Mouse (Mus musculus) forebrain, embryonic 11.5 days (tissue): Measurements from ENCODE around the gene Sox6. TPM values are rescaled to one million over a fixed set of nuclear protein-coding genes. Genes with fewer than 3 reads are reported as not detected.

Experiments used
- ATAC-seq: fragments of 200-750 bp; cut with Nextera tagmentation; replicated peaks from 2 replicates; pipeline ENCODE4 v1.8.0; 2017; ENCODE audit warnings: moderate TSS enrichment; ENCODE audit not compliant: low FRiP score
- DNase-seq: peaks from one replicate; pipeline ENCODE4 v3.0.0-alpha.2; 2017; ENCODE audit warnings: low spot score
- H3K27ac ChIP-seq: fragments of 300-500 bp; sonication (generic); 2 replicates; pipeline ENCODE4 v1.5.1; 2014; ENCODE audit warnings: low read depth, low read length
- H3K27me3 ChIP-seq: fragments of 300-500 bp; sonication (generic); 2 replicates; pipeline ENCODE4 v1.6.1; 2014; ENCODE audit warnings: mild to moderate bottlenecking, low read length, mixed read lengths; ENCODE audit not compliant: control insufficient read depth, insufficient read depth
- H3K36me3 ChIP-seq: fragments of 300-500 bp; sonication (generic); 2 replicates; pipeline ENCODE4 v1.6.1; 2014; ENCODE audit warnings: mild to moderate bottlenecking, low read length, moderate library complexity, mixed read lengths; ENCODE audit not compliant: control insufficient read depth, insufficient read depth
- H3K4me1 ChIP-seq: fragments of 300-500 bp; sonication (generic); replicated peaks from 2 replicates; pipeline ENCODE4 v1.6.1; 2014; ENCODE audit warnings: low read length, mixed read lengths; ENCODE audit not compliant: control insufficient read depth, insufficient read depth
- H3K4me2 ChIP-seq: fragments of 300-500 bp; sonication (generic); 2 replicates; pipeline ENCODE4 v1.6.1; 2014; ENCODE audit warnings: low read depth, mild to moderate bottlenecking, low read length, moderate library complexity, mixed read lengths; ENCODE audit not compliant: severe bottlenecking
- H3K4me3 ChIP-seq: fragments of 300-500 bp; sonication (generic); 2 replicates; pipeline ENCODE4 v1.5.1; 2014; ENCODE audit warnings: low read depth, low read length
- H3K9ac ChIP-seq: fragments of 300-500 bp; sonication (generic); 2 replicates; pipeline ENCODE4 v1.6.1; 2014; ENCODE audit warnings: low read length
- H3K9me3 ChIP-seq: fragments of 300-500 bp; sonication (generic); 2 replicates; pipeline ENCODE4 v1.6.1; 2016; ENCODE audit warnings: low read length, mixed read lengths; ENCODE audit not compliant: control insufficient read depth
- WGBS: fragments of 180-500 bp; shearing (Covaris S2); extraction: QIAGEN DNeasy Blood & Tissue Kit; methylation state at CpG from one replicate; pipeline ENCODE4 v1.1.7; 2014; 5-methylcytosine and 5-hydroxymethylcytosine counted together
- polyA plus RNA-seq: library from polyadenylated mRNA; unstranded; fragments of >200 nt; fragmentation: Nextera tagmentation; extraction: Ambion mirVana; gene quantifications from 2 replicates; pipeline ENCODE4 v1.2.1, GENCODE M21; 2014

The Sox6 gene
- polyA plus RNA-seq, 1 experiment from 2014 or later = 154 TPM

DNA sequence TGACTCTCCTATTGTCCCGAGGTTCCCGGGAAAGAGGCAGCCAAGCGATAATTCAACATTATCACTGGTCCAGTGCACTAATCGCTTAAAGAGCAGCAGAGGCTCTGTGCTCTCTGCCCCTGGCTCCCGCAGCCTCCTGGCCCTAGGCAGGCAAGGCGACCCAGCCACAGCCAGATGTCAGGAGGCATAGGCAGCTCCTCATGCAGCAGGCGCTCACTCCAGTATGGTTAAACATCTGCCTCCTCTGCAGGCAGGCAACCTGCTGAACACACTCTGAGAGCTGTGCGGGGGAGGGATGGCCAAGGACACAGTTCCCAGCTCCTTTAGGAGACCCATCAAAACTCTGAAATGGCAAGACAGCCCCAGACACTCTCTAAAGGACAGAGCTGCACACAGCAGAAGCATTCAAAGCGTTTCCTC, 469.8 kb downstream of the Sox6 start:
- 5% methylated on average over 9 of the region's 9 CpGs for WGBS
- Histone ChIP-seq H3K27ac (peak overlapping the region; percentile 31; the same call in 1 of the 2 replicates), H3K4me1 (peaks cover 15% of the 10 kb centered on the region; the same call in 1 of the 2 replicates), H3K27me3 (no peaks in the 10 kb centered on the region), H3K4me2 (peak overlapping the region; percentile 43), H3K9ac (peak overlapping the region; percentile 33; the same call in 1 of the 2 replicates), H3K36me3 (no peaks in the 10 kb centered on the region), H3K9me3 (no peaks in the 10 kb centered on the region), H3K4me3 (no peak overlapping the region)
- peak; percentile 90 for ATAC-seq
- DNase-seq = peak; percentile 84

DNA sequence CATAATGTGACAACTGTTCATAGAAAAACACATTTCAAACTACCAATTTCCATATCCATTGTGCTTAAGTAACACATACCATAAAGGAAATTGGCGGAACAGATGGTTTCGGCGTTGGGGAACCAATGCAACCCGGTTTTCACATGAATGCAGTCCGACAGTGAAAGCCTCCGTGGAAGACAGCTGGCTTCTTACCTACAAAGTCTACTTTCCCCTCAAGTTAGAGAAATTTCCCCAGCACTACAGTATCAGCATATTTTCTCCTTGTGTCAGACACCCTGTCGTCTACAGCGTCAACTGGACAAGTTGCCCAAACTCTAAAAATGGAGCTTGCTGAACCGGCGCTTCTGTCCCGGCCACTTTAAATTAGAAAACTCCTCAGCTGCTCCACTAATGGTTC, 470.3 kb downstream of the Sox6 start:
- H3K27ac ChIP-seq = peak overlapping the region; percentile 31
- WGBS = 28% methylated on average over 11 of the region's 11 CpGs
- peaks cover 16% of the 10 kb centered on the region; the same call in 1 of the 2 replicates for H3K4me1 ChIP-seq
- H3K9me3 ChIP-seq = no peaks in the 10 kb centered on the region
- H3K36me3 ChIP-seq = no peaks in the 10 kb centered on the region
- no peaks in the 10 kb centered on the region for H3K27me3 ChIP-seq
- ATAC-seq (peak; percentile 61; the same call in 1 of the 2 replicates), DNase-seq (peak; percentile 57)
- H3K4me3 ChIP-seq = no peak overlapping the region
- 0 out of 2 replicates have a peak overlapping the region, but pooled peaks have one; percentile 33 for H3K9ac ChIP-seq
- peak overlapping the region; percentile 43 for H3K4me2 ChIP-seq

DNA sequence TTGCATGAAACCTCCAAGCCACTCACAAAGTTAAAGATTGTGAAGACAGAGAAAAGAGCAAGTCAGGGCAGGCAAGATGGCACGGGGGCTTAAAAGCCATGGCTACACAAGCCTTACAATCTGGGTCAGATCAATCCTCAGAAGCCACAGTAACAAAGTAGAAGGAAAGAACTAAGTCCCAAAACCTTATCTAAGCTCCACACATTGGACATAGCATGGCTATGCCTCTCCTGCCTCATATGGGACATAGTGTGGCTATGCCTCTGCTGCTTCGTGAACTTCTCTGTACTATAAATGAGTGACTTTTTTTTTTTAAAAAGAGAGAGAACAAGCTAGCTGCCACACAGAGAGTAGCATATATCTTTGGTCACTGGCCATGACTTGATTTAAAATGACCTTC, 471.8 kb downstream of the Sox6 start:
- peaks cover 16% of the 10 kb centered on the region; the same call in 1 of the 2 replicates for H3K4me1 ChIP-seq
- no peak overlapping the region for H3K4me3 ChIP-seq
- H3K36me3 ChIP-seq = no peaks in the 10 kb centered on the region
- no peak overlapping the region for H3K4me2 ChIP-seq
- H3K27ac ChIP-seq = no peak overlapping the region
- ATAC-seq (no peak), DNase-seq (no peak)
- 93% methylated on average over 2 of the region's 2 CpGs for WGBS
- H3K27me3 ChIP-seq = no peaks in the 10 kb centered on the region
- H3K9ac ChIP-seq = no peak overlapping the region
- no peaks in the 10 kb centered on the region for H3K9me3 ChIP-seq

DNA sequence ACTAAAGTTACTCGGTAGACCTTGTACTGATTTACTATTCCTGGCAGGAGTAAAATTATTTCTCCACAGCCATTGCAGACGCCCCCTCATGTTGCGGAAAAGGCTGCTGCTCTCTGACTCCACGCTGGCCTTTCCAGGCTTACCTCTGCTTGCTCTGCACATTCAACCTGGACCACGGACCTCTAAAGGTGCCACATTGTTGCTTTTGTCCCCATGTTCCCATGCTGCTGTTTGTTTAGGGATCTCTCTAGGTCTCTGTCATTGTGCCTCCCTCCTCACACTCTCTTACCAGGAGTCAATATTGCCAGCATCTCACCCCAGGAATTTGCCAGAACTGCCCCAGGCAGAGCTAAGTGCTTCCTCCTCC, 473.6 kb downstream of the Sox6 start:
- no peak overlapping the region for H3K9ac ChIP-seq
- ATAC-seq = no peak
- no peak overlapping the region for H3K27ac ChIP-seq
- WGBS = 63% methylated on average over 5 of the region's 5 CpGs
- H3K4me2 ChIP-seq = no peak overlapping the region
- H3K9me3 ChIP-seq = no peaks in the 10 kb centered on the region
- no peaks in the 10 kb centered on the region for H3K36me3 ChIP-seq
- H3K4me3 ChIP-seq = no peak overlapping the region
- no peaks in the 10 kb centered on the region for H3K27me3 ChIP-seq
- H3K4me1 ChIP-seq = peaks cover 16% of the 10 kb centered on the region; the same call in 1 of the 2 replicates
- DNase-seq = no peak

DNA sequence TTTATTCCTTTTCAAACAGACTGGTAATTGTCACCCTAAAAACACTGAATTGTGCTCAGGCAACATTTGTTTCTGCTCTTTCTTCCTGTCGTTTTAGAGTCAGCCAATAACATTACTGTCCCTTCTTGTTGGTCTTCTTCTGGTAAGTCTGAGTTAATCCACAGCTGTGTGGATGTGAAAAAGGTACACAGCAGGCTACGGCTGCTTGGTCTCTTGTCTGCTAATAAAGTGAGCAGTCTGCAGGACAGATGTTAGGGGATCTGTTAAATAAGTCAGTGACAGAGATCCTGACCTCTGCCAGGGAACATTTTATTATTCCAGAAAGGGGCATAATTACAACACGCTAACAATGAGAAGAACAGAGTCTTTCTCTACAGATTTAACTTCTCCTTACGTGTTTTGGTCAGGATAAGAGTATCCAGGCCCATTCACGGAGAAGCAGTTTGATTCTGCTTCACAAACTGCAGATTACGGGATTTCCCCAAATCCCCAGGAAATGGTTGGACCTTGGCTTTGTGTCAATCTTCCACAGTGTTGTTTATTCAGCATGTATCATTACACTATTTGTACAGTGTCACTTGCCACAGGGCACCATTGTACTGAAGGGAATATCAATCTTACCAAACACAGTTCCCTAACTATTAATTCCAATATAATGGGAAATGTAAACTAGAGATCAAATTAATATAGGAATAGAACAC, 474.1 kb downstream of the Sox6 start:
- DNase-seq (no peak), ATAC-seq (no peak)
- H3K4me1 ChIP-seq = peaks cover 16% of the 10 kb centered on the region; the same call in 1 of the 2 replicates
- no peak overlapping the region for H3K4me3 ChIP-seq
- 9% methylated on average over 6 of the region's 6 CpGs for WGBS
- no peaks in the 10 kb centered on the region for H3K9me3 ChIP-seq
- H3K9ac ChIP-seq = no peak overlapping the region
- no peak overlapping the region for H3K4me2 ChIP-seq
- H3K36me3 ChIP-seq = no peaks in the 10 kb centered on the region
- H3K27me3 ChIP-seq = no peaks in the 10 kb centered on the region
- no peak overlapping the region for H3K27ac ChIP-seq

DNA sequence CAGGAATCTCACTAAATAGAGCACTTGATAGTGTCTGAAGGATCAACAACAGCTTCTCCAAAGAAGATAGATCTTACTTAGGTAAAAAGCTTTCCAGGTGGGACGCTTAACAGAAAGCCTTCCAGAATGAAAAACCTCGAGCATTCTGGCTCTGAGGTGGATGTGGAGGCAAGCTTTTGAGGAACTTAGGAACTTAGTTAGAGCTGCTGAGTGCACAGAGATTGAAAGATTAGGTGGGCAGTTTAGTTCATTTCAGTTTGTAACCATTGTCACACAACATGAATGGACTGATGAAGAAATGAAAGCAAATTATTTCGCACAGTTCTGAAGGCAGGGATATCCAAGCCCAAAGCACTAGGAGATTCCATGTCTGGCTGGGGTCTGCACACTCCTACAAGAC, 481.9 kb downstream of the Sox6 start:
- no peak overlapping the region for H3K4me3 ChIP-seq
- no peaks in the 10 kb centered on the region for H3K36me3 ChIP-seq
- DNase-seq = no peak
- H3K27me3 ChIP-seq = no peaks in the 10 kb centered on the region
- ATAC-seq = no peak
- H3K4me2 ChIP-seq = no peak overlapping the region
- 87% methylated on average over 3 of the region's 3 CpGs for WGBS
- no peaks in the 10 kb centered on the region; the same call in 1 of the 2 replicates for H3K4me1 ChIP-seq
- H3K9ac ChIP-seq = no peak overlapping the region
- no peak overlapping the region for H3K27ac ChIP-seq
- H3K9me3 ChIP-seq = no peaks in the 10 kb centered on the region

DNA sequence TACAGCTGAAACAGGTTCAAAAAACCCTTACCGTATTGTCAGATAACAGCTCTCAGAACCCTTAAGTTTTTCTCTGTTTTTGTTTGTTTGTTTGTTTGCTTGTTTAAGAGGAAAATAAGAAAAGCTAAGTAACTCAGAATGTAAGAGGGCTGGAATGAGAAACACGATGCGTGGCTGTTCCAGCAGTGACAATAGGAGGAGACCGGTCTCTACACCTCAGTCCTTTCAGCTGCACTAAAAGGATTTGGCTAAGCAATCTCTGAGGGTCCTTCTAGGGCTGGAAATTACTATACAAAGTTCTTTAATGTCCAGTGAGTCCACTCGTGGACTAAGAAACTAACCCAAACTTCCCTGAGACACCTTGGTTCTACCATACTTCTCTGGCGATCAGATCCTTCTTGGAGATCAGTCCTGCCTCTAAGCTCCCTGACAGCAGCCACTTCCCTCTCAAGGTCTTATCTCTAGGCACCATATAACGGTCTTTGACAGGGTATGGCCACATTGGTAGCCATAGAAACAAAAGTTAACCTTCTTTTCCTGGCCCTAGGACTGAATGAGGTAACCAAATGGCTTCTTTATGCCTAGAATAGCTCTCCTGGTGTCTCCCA, 488.3 kb downstream of the Sox6 start:
- H3K27ac ChIP-seq = no peak overlapping the region
- no peak for DNase-seq
- no peaks in the 10 kb centered on the region for H3K4me1 ChIP-seq
- no peak for ATAC-seq
- H3K4me2 ChIP-seq = no peak overlapping the region
- no peaks in the 10 kb centered on the region for H3K36me3 ChIP-seq
- WGBS = 76% methylated on average over 7 of the region's 7 CpGs
- no peaks in the 10 kb centered on the region for H3K9me3 ChIP-seq
- H3K27me3 ChIP-seq = no peaks in the 10 kb centered on the region
- no peak overlapping the region for H3K9ac ChIP-seq
- H3K4me3 ChIP-seq = no peak overlapping the region

DNA sequence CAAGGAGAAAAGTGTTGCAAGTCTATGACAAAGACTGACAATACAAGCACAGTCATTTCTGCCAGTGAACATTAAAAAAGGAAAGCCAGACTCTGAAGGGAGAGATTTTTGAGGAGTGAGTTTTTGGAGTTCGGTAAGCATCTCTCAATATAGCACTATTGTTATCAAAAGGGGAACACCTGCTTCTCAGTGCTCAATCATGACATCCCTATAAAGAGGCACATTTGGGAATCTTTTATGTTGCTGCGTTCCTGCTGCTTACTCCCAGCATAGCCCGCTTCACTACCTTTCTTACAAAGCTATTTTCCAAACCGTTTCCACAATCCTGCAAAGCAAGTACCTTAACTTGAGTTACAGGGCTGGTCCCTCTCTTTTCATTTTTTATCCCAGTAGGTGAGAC, 488.9 kb downstream of the Sox6 start:
- no peak overlapping the region for H3K4me2 ChIP-seq
- H3K4me1 ChIP-seq = no peaks in the 10 kb centered on the region
- DNase-seq = no peak
- H3K36me3 ChIP-seq = no peaks in the 10 kb centered on the region
- H3K9me3 ChIP-seq = no peaks in the 10 kb centered on the region
- no peaks in the 10 kb centered on the region for H3K27me3 ChIP-seq
- WGBS = 90% methylated on average over 4 of the region's 4 CpGs
- no peak overlapping the region for H3K9ac ChIP-seq
- no peak for ATAC-seq
- no peak overlapping the region for H3K27ac ChIP-seq
- no peak overlapping the region for H3K4me3 ChIP-seq
